Comparison of ENCODE assay signal across 13 mouse cellular contexts in the genomic region with DNA sequence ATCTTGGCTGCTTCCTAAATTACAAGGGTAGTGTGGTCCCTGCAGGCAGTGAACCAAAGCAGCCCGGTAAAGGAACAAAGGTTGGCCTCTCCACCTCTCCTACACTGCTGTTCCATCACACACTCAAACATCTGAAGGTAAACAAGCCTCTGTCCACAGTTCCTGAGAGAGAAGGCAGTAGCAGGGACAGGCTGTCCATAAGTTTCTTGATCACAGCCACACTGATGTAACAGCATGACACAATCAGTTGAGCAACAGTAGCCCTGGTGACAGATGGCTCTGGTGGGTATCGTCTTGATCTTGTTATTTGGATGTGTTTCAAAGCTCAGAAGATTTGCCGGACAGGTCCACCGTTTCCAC. TPM values are rescaled to one million over a fixed set of nuclear protein-coding genes. Genes with fewer than 3 reads are reported as not detected.
DNase-seq lines count a peak whose midpoint lies in the region; ATAC-seq and TF ChIP-seq lines count a peak whose summit lies in the region.
"Had no signal": no experiment of that assay in that cellular context is flagged by ENCODE, and none has a peak within 500 bp of the region (broad histone marks: within the 10 kb centered on the region; RNA-seq: fewer than 3 reads in every experiment).

No protein-coding gene starts in this region.

- no peak overlapping the region for H3K4me3 ChIP-seq in kidney, embryonic 14.5 days (ENCODE audit: low read length)
- H3K4me3 ChIP-seq in bone marrow, adult 2 months (replicated peaks; ENCODE audit: control insufficient read depth, low read depth, low read length), result no peak overlapping the region
- H3K4me3 ChIP-seq in kidney, postnatal 0 days (replicated peaks; ENCODE audit: low read depth, low read length), result no peak overlapping the region
- H3K4me3 ChIP-seq in liver, embryonic 16.5 days (ENCODE audit: low read depth, low read length), result no peak overlapping the region
- H3K4me3 ChIP-seq in forebrain, embryonic 11.5 days (ENCODE audit: low read depth, low read length), result no peak overlapping the region
- no peak overlapping the region for H3K4me3 ChIP-seq in forebrain, embryonic 14.5 days (ENCODE audit: low read depth, low read length)
- H3K4me3 ChIP-seq: embryonic facial prominence, embryonic 15.5 days; hindbrain, embryonic 13.5 days had no signal

- WGBS in kidney, embryonic 14.5 days, result 60% methylated on average over 4 of the region's 4 CpGs
- WGBS in bone marrow, adult 2 months, result 15% methylated on average over 4 of the region's 4 CpGs
- WGBS in kidney, postnatal 0 days, result 45% methylated on average over 4 of the region's 4 CpGs
- WGBS in liver, embryonic 16.5 days (ENCODE audit: insufficient replicate concordance), result 7% methylated on average over 4 of the region's 4 CpGs
- 85% methylated on average over 4 of the region's 4 CpGs for WGBS in forebrain, embryonic 11.5 days
- 86% methylated on average over 4 of the region's 4 CpGs for WGBS in forebrain, embryonic 14.5 days

- DNase-seq in kidney, adult 18-20 months, result peak; percentile 66
- DNase-seq in kidney, postnatal 0 days (ENCODE audit: low spot score), result no peak
- no peak for DNase-seq in right cerebral cortex, postnatal 14 days
- DNase-seq in forebrain, embryonic 11.5 days (ENCODE audit: low spot score), result no peak
- DNase-seq in forebrain, embryonic 14.5 days (ENCODE audit: low spot score), result no peak
- DNase-seq: cerebellum, postnatal 36 days; layer of hippocampus, adult 9-11 months had no signal

- H3K9ac ChIP-seq in kidney, embryonic 14.5 days (ENCODE audit: low read depth, low read length), result no peak overlapping the region
- H3K9ac ChIP-seq in kidney, postnatal 0 days (ENCODE audit: low read depth, low read length), result no peak overlapping the region
- H3K9ac ChIP-seq in liver, embryonic 16.5 days (ENCODE audit: low read depth, low read length), result no peak overlapping the region; the same call in 1 of the 2 replicates
- no peak overlapping the region for H3K9ac ChIP-seq in forebrain, embryonic 11.5 days (ENCODE audit: low read length)
- H3K9ac ChIP-seq in forebrain, embryonic 14.5 days (ENCODE audit: low read length), result no peak overlapping the region
- H3K9ac ChIP-seq: embryonic facial prominence, embryonic 15.5 days; hindbrain, embryonic 13.5 days had no signal

- no peak overlapping the region for H3K27ac ChIP-seq in kidney, embryonic 14.5 days (ENCODE audit: low read depth, low read length)
- peak overlapping the region; percentile 61; the same call in 1 of the 2 replicates for H3K27ac ChIP-seq in bone marrow, adult 2 months (ENCODE audit: control insufficient read depth, insufficient read depth, low read depth, low read length, poor library complexity)
- no peak overlapping the region for H3K27ac ChIP-seq in kidney, postnatal 0 days
- peak overlapping the region; percentile 91 for H3K27ac ChIP-seq in liver, embryonic 16.5 days (ENCODE audit: low read length)
- no peak overlapping the region for H3K27ac ChIP-seq in forebrain, embryonic 11.5 days (ENCODE audit: low read depth, low read length)
- no peak overlapping the region for H3K27ac ChIP-seq in forebrain, embryonic 14.5 days (ENCODE audit: low read depth, low read length)
- H3K27ac ChIP-seq: embryonic facial prominence, embryonic 15.5 days; hindbrain, embryonic 13.5 days had no signal

- H3K4me1 ChIP-seq in kidney, embryonic 14.5 days (ENCODE audit: control insufficient read depth, insufficient read depth, low read length), result no peaks in the 10 kb centered on the region
- peaks cover 2% of the 10 kb centered on the region; the same call in 1 of the 2 replicates for H3K4me1 ChIP-seq in bone marrow, adult 2 months (ENCODE audit: control insufficient read depth, insufficient read depth, low read length)
- H3K4me1 ChIP-seq in kidney, postnatal 0 days (replicated peaks; ENCODE audit: insufficient read depth, low read length), result no peaks in the 10 kb centered on the region
- peaks cover 22% of the 10 kb centered on the region for H3K4me1 ChIP-seq in liver, embryonic 16.5 days (ENCODE audit: control insufficient read depth, low read depth, low read length)
- no peaks in the 10 kb centered on the region for H3K4me1 ChIP-seq in forebrain, embryonic 11.5 days (replicated peaks; ENCODE audit: control insufficient read depth, insufficient read depth, low read length)
- no peaks in the 10 kb centered on the region for H3K4me1 ChIP-seq in forebrain, embryonic 14.5 days (ENCODE audit: control insufficient read depth, insufficient read depth, low read length)
- H3K4me1 ChIP-seq: embryonic facial prominence, embryonic 15.5 days; hindbrain, embryonic 13.5 days had no signal

- no peak overlapping the region for H3K4me2 ChIP-seq in kidney, embryonic 14.5 days (replicated peaks; ENCODE audit: low read depth, low read length)
- H3K4me2 ChIP-seq in kidney, postnatal 0 days (ENCODE audit: low read length), result no peak overlapping the region
- H3K4me2 ChIP-seq in liver, embryonic 16.5 days (ENCODE audit: low read depth, low read length), result peak overlapping the region; percentile 41
- H3K4me2 ChIP-seq in forebrain, embryonic 11.5 days (ENCODE audit: low read depth, low read length, severe bottlenecking), result no peak overlapping the region
- no peak overlapping the region for H3K4me2 ChIP-seq in forebrain, embryonic 14.5 days (ENCODE audit: low read length)
- H3K4me2 ChIP-seq: embryonic facial prominence, embryonic 15.5 days; hindbrain, embryonic 13.5 days had no signal

- no peaks in the 10 kb centered on the region for H3K9me3 ChIP-seq in kidney, embryonic 14.5 days (ENCODE audit: control insufficient read depth, low read length)
- H3K9me3 ChIP-seq in kidney, postnatal 0 days (replicated peaks; ENCODE audit: low read length), result no peaks in the 10 kb centered on the region
- no peaks in the 10 kb centered on the region for H3K9me3 ChIP-seq in liver, embryonic 16.5 days (replicated peaks; ENCODE audit: control insufficient read depth, low read length)
- no peaks in the 10 kb centered on the region for H3K9me3 ChIP-seq in forebrain, embryonic 11.5 days (ENCODE audit: control insufficient read depth, low read length)
- H3K9me3 ChIP-seq in forebrain, embryonic 14.5 days (replicated peaks; ENCODE audit: control insufficient read depth, low read length), result no peaks in the 10 kb centered on the region
- H3K9me3 ChIP-seq: embryonic facial prominence, embryonic 15.5 days; hindbrain, embryonic 13.5 days had no signal

- no peak for TF ChIP-seq POLR2A in bone marrow, adult 2 months (IDR thresholded peaks at IDR 0.05; ENCODE audit: borderline replicate concordance, control insufficient read depth, low read depth, low read length)

- no peak for ATAC-seq in kidney, embryonic 14.5 days (ENCODE audit: low FRiP score, low TSS enrichment)
- ATAC-seq in kidney, postnatal 0 days (replicated peaks; ENCODE audit: low FRiP score, low read depth), result 0 out of 2 replicates have a peak, but pooled peaks have one; percentile 21
- peak; percentile 80 for ATAC-seq in liver, embryonic 16.5 days (ENCODE audit: low read depth)
- ATAC-seq in forebrain, embryonic 11.5 days (replicated peaks; ENCODE audit: low FRiP score), result no peak
- no peak for ATAC-seq in forebrain, embryonic 14.5 days

- TF ChIP-seq CTCF in bone marrow, adult 2 months (IDR thresholded peaks at IDR 0.05; ENCODE audit: control insufficient read depth, insufficient read depth, low read length), result no peak
- TF ChIP-seq CTCF in kidney, postnatal 0 days (IDR thresholded peaks at IDR 0.05; ENCODE audit: low read depth), result no peak

- H3K27me3 ChIP-seq in kidney, embryonic 14.5 days (ENCODE audit: control insufficient read depth, insufficient read depth, low read length), result no peaks in the 10 kb centered on the region
- H3K27me3 ChIP-seq in kidney, postnatal 0 days (ENCODE audit: insufficient read depth, low read length), result no peaks in the 10 kb centered on the region
- H3K27me3 ChIP-seq in liver, embryonic 16.5 days (ENCODE audit: control insufficient read depth, insufficient read depth, low read depth, low read length), result no peaks in the 10 kb centered on the region
- no peaks in the 10 kb centered on the region for H3K27me3 ChIP-seq in forebrain, embryonic 11.5 days (ENCODE audit: control insufficient read depth, insufficient read depth, low read length)
- H3K27me3 ChIP-seq in forebrain, embryonic 14.5 days (replicated peaks; ENCODE audit: control insufficient read depth, insufficient read depth, low read length), result no peaks in the 10 kb centered on the region
- H3K27me3 ChIP-seq: embryonic facial prominence, embryonic 15.5 days; hindbrain, embryonic 13.5 days had no signal

- no peaks in the 10 kb centered on the region for H3K36me3 ChIP-seq in kidney, embryonic 14.5 days (ENCODE audit: control insufficient read depth, insufficient read depth, low read length)
- H3K36me3 ChIP-seq in kidney, postnatal 0 days (ENCODE audit: insufficient read depth, low read length), result no peaks in the 10 kb centered on the region
- no peaks in the 10 kb centered on the region for H3K36me3 ChIP-seq in liver, embryonic 16.5 days (ENCODE audit: control insufficient read depth, insufficient read depth)
- no peaks in the 10 kb centered on the region for H3K36me3 ChIP-seq in forebrain, embryonic 11.5 days (ENCODE audit: control insufficient read depth, insufficient read depth, low read length)
- no peaks in the 10 kb centered on the region for H3K36me3 ChIP-seq in forebrain, embryonic 14.5 days (ENCODE audit: control insufficient read depth, insufficient read depth, low read length)
- H3K36me3 ChIP-seq: embryonic facial prominence, embryonic 15.5 days; hindbrain, embryonic 13.5 days had no signal

RNA-seq across cellular contexts. Expression of a gene that starts 28.9 kb away (rescaled TPM):
- 2.2 and 2.7 TPM in 2 replicates for polyA plus RNA-seq in kidney, embryonic 14.5 days (2014; fragmentation: Nextera tagmentation; extraction: Ambion mirVana)
- 0.77 and 1.2 TPM in 2 replicates for polyA plus RNA-seq in bone marrow, adult 2 months (2011; ENCODE audit: insufficient read depth, insufficient read length, low replicate concordance, missing spikeins)
- 1.6 and 1.8 TPM in 2 replicates for polyA plus RNA-seq in kidney, postnatal 0 days (2015; fragmentation: Nextera tagmentation; extraction: Ambion mirVana)
- 0.08 and 0.11 TPM in 2 replicates for polyA plus RNA-seq in liver, embryonic 16.5 days (2015; fragmentation: Nextera tagmentation; extraction: Ambion mirVana)
- 1.1 and 1.9 TPM in 2 replicates for polyA plus RNA-seq in forebrain, embryonic 11.5 days (2014; fragmentation: Nextera tagmentation; extraction: Ambion mirVana)
- polyA plus RNA-seq in forebrain, embryonic 14.5 days (2014; fragmentation: Nextera tagmentation; extraction: Ambion mirVana), result 2.3 and 2.4 TPM in 2 replicates

RNA-seq across cellular contexts. Expression of a gene that starts 40.5 kb away (rescaled TPM):
- polyA plus RNA-seq in kidney, embryonic 14.5 days (2014; fragmentation: Nextera tagmentation; extraction: Ambion mirVana), result not detected in 2 replicates
- polyA plus RNA-seq in bone marrow, adult 2 months (2011; ENCODE audit: insufficient read depth, insufficient read length, low replicate concordance, missing spikeins), result 3.2 and 21.0 TPM in 2 replicates
- 0.32 and 0.45 TPM in 2 replicates for polyA plus RNA-seq in kidney, postnatal 0 days (2015; fragmentation: Nextera tagmentation; extraction: Ambion mirVana)
- 110 and 129 TPM in 2 replicates for polyA plus RNA-seq in liver, embryonic 16.5 days (2015; fragmentation: Nextera tagmentation; extraction: Ambion mirVana)
- polyA plus RNA-seq in forebrain, embryonic 11.5 days (2014; fragmentation: Nextera tagmentation; extraction: Ambion mirVana), result not detected in 2 replicates
- polyA plus RNA-seq in forebrain, embryonic 14.5 days (2014; fragmentation: Nextera tagmentation; extraction: Ambion mirVana), result not detected in 2 replicates
- polyA plus RNA-seq: embryonic facial prominence, embryonic 15.5 days; heart, embryonic 14.5 days; hindbrain, embryonic 13.5 days had no signal

RNA-seq across cellular contexts. Expression of a gene that starts 53.8 kb away (rescaled TPM):
- polyA plus RNA-seq in kidney, embryonic 14.5 days (2014; fragmentation: Nextera tagmentation; extraction: Ambion mirVana), result 73.9 and 79.4 TPM in 2 replicates
- polyA plus RNA-seq in bone marrow, adult 2 months (2011; ENCODE audit: insufficient read depth, insufficient read length, low replicate concordance, missing spikeins), result 70.7 and 83.3 TPM in 2 replicates
- polyA plus RNA-seq in kidney, postnatal 0 days (2015; fragmentation: Nextera tagmentation; extraction: Ambion mirVana), result 77.4 and 78.7 TPM in 2 replicates
- polyA plus RNA-seq in liver, embryonic 16.5 days (2015; fragmentation: Nextera tagmentation; extraction: Ambion mirVana), result 63.8 and 73.2 TPM in 2 replicates
- polyA plus RNA-seq in forebrain, embryonic 11.5 days (2014; fragmentation: Nextera tagmentation; extraction: Ambion mirVana), result 68.5 and 77.8 TPM in 2 replicates
- 52.5 and 63.5 TPM in 2 replicates for polyA plus RNA-seq in forebrain, embryonic 14.5 days (2014; fragmentation: Nextera tagmentation; extraction: Ambion mirVana)

Comparison
In these comparisons a context has a peak if more than half of its experiments do, and no peak if none do; other contexts are left out.
1. ATAC-seq: peak in kidney, postnatal 0 days (single experiment) and liver, embryonic 16.5 days (single experiment); none in kidney, embryonic 14.5 days (single experiment), forebrain, embryonic 11.5 days (single experiment) and forebrain, embryonic 14.5 days (single experiment).
2. H3K27ac ChIP-seq: peak in bone marrow, adult 2 months (single experiment) and liver, embryonic 16.5 days (single experiment); none in kidney, embryonic 14.5 days (single experiment), kidney, postnatal 0 days (single experiment), forebrain, embryonic 11.5 days (single experiment) and forebrain, embryonic 14.5 days (single experiment).